Mouse (Mus musculus) heart, embryonic 16.5 days (tissue): Measurements from ENCODE around the gene Tshz3. TPM values are rescaled to one million over a fixed set of nuclear protein-coding genes. Genes with fewer than 3 reads are reported as not detected.

ENCODE experiments used
- ATAC-seq: fragments of 200-750 bp; cut with Nextera tagmentation; replicated peaks from 2 replicates; pipeline ENCODE4 v1.8.0; 2017; ENCODE audit warnings: moderate number of reproducible peaks; ENCODE audit not compliant: insufficient read depth, low FRiP score; ENCODE audit errors: extremely low read depth
- H3K27ac ChIP-seq: fragments of 300-500 bp; sonication (generic); 2 replicates; pipeline ENCODE4 v1.5.1; 2014; ENCODE audit warnings: mild to moderate bottlenecking, low read length, control low read depth, moderate library complexity
- H3K27me3 ChIP-seq: fragments of 300-500 bp; sonication (generic); 2 replicates; pipeline ENCODE4 v1.6.1; 2014; ENCODE audit warnings: low read length, mixed read lengths; ENCODE audit not compliant: control insufficient read depth, insufficient read depth
- H3K36me3 ChIP-seq: fragments of 300-500 bp; sonication (generic); 2 replicates; pipeline ENCODE4 v1.6.1; 2014; ENCODE audit not compliant: control insufficient read depth, insufficient read depth
- H3K4me1 ChIP-seq: fragments of 300-500 bp; sonication (generic); 2 replicates; pipeline ENCODE4 v1.6.1; 2014; ENCODE audit warnings: low read length, mixed read lengths; ENCODE audit not compliant: control insufficient read depth, insufficient read depth
- H3K4me2 ChIP-seq: fragments of 300-500 bp; sonication (generic); 2 replicates; pipeline ENCODE4 v1.6.1; 2014; ENCODE audit warnings: low read depth, mild to moderate bottlenecking, control low read depth, low read length
- H3K4me3 ChIP-seq: fragments of 300-500 bp; sonication (generic); 2 replicates; pipeline ENCODE4 v1.5.1; 2014; ENCODE audit warnings: mild to moderate bottlenecking, control low read depth, low read length
- H3K9ac ChIP-seq: fragments of 300-500 bp; sonication (generic); 2 replicates; pipeline ENCODE4 v1.6.1; 2014; ENCODE audit warnings: low read length, control low read depth
- H3K9me3 ChIP-seq: fragments of 300-500 bp; sonication (generic); replicated peaks from 2 replicates; pipeline ENCODE4 v1.6.1; 2016; ENCODE audit warnings: low read length; ENCODE audit not compliant: control insufficient read depth
- WGBS: fragments of 180-500 bp; shearing (Covaris S2); extraction: QIAGEN DNeasy Blood & Tissue Kit; methylation state at CpG from one replicate; pipeline ENCODE4 v1.1.7; 2014; 5-methylcytosine and 5-hydroxymethylcytosine counted together
- polyA plus RNA-seq: library from polyadenylated mRNA; unstranded; fragments of >200 nt; fragmentation: Nextera tagmentation; extraction: Ambion mirVana; gene quantifications from 2 replicates; pipeline ENCODE4 v1.2.1, GENCODE M21; 2015

Gene Tshz3
- polyA plus RNA-seq, 1 experiment from 2014 or later: 3.7 TPM

GRCm38 (mm10) chr7:36694642-36695191, 3.2 kb upstream of the Tshz3 start:
- no peak overlapping the region for H3K9ac ChIP-seq
- H3K4me1 ChIP-seq: peaks cover 21% of the 10 kb centered on the region
- ATAC-seq: no peak
- H3K9me3 ChIP-seq: no peaks in the 10 kb centered on the region
- peaks cover 64% of the 10 kb centered on the region for H3K27me3 ChIP-seq
- no peak overlapping the region for H3K4me3 ChIP-seq
- peak overlapping the region; percentile 98; the same call in 1 of the 2 replicates for H3K4me2 ChIP-seq
- 23% methylated on average over 7 of the region's 7 CpGs for WGBS
- no peak overlapping the region for H3K27ac ChIP-seq
- H3K36me3 ChIP-seq: no peaks in the 10 kb centered on the region

GRCm38 (mm10) chr7:36695276-36695675, 2.6 kb upstream of the Tshz3 start:
- 3% methylated on average over 25 of the region's 25 CpGs for WGBS
- Histone ChIP-seq H3K27ac (no peak overlapping the region), H3K4me2 (peak overlapping the region; percentile 98), H3K4me3 (peak overlapping the region; percentile 85), H3K4me1 (peaks cover 21% of the 10 kb centered on the region), H3K27me3 (peaks cover 60% of the 10 kb centered on the region), H3K9me3 (no peaks in the 10 kb centered on the region), H3K9ac (peak overlapping the region; percentile 85), H3K36me3 (no peaks in the 10 kb centered on the region)
- no peak for ATAC-seq

- Histone ChIP-seq H3K27ac (no peak overlapping the region), H3K4me1 (peaks cover 18% of the 10 kb centered on the region), H3K9ac (peak overlapping the region; percentile 85), H3K4me2 (peak overlapping the region; percentile 98), H3K36me3 (no peaks in the 10 kb centered on the region), H3K4me3 (peak overlapping the region; percentile 85), H3K9me3 (no peaks in the 10 kb centered on the region), H3K27me3 (peaks cover 57% of the 10 kb centered on the region)
- no peak for ATAC-seq
- WGBS: under 1% methylated on average over 42 of the region's 42 CpGs
Measured at GRCm38 (mm10) chr7:36695791-36696241, 2.1 kb upstream of the Tshz3 start.

GRCm38 (mm10) chr7:36696406-36697117, 1.4 kb upstream of the Tshz3 start:
- Histone ChIP-seq H3K27me3 (peaks cover 53% of the 10 kb centered on the region), H3K9me3 (no peaks in the 10 kb centered on the region), H3K4me1 (peaks cover 15% of the 10 kb centered on the region), H3K4me3 (peak overlapping the region; percentile 85), H3K9ac (peak overlapping the region; percentile 85), H3K36me3 (no peaks in the 10 kb centered on the region), H3K27ac (peak overlapping the region; percentile 30; the same call in 1 of the 2 replicates), H3K4me2 (peak overlapping the region; percentile 98)
- WGBS: under 1% methylated on average over 47 of the region's 62 CpGs
- peak; percentile 30 for ATAC-seq

GRCm38 (mm10) chr7:36697118-36697855, 631 bp upstream of the Tshz3 start:
- peak; percentile 78 for ATAC-seq
- Histone ChIP-seq H3K4me3 (peak overlapping the region; percentile 85), H3K4me1 (peaks cover 14% of the 10 kb centered on the region), H3K36me3 (no peaks in the 10 kb centered on the region), H3K4me2 (peak overlapping the region; percentile 98), H3K9ac (peak overlapping the region; percentile 85), H3K27ac (peak overlapping the region; percentile 73), H3K27me3 (peaks cover 48% of the 10 kb centered on the region), H3K9me3 (no peaks in the 10 kb centered on the region)
- WGBS: under 1% methylated on average over 48 of the region's 62 CpGs

GRCm38 (mm10) chr7:36698589-36698946, 650 bp downstream of the Tshz3 start:
- Histone ChIP-seq H3K27me3 (peaks cover 37% of the 10 kb centered on the region), H3K9me3 (no peaks in the 10 kb centered on the region), H3K4me2 (peak overlapping the region; percentile 98), H3K4me3 (peak overlapping the region; percentile 85), H3K36me3 (no peaks in the 10 kb centered on the region), H3K27ac (peak overlapping the region; percentile 59; the same call in 1 of the 2 replicates), H3K4me1 (peaks cover 14% of the 10 kb centered on the region), H3K9ac (peak overlapping the region; percentile 85)
- no peak for ATAC-seq
- WGBS: 0% methylated on average over 16 of the region's 16 CpGs

GRCm38 (mm10) chr7:36699001-36699987, 1.4 kb downstream of the Tshz3 start:
- no peak overlapping the region for H3K27ac ChIP-seq
- 18% methylated on average over 18 of the region's 18 CpGs for WGBS
- H3K4me1 ChIP-seq: peaks cover 14% of the 10 kb centered on the region
- ATAC-seq: no peak
- peak overlapping the region; percentile 85 for H3K4me3 ChIP-seq
- peaks cover 34% of the 10 kb centered on the region for H3K27me3 ChIP-seq
- peak overlapping the region; percentile 98 for H3K4me2 ChIP-seq
- no peaks in the 10 kb centered on the region for H3K9me3 ChIP-seq
- H3K36me3 ChIP-seq: no peaks in the 10 kb centered on the region
- H3K9ac ChIP-seq: no peak overlapping the region

GRCm38 (mm10) chr7:36706636-36707035, 8.7 kb downstream of the Tshz3 start:
- Histone ChIP-seq H3K27me3 (no peaks in the 10 kb centered on the region), H3K36me3 (no peaks in the 10 kb centered on the region), H3K4me2 (no peak overlapping the region), H3K9ac (no peak overlapping the region), H3K9me3 (no peaks in the 10 kb centered on the region), H3K27ac (no peak overlapping the region), H3K4me3 (no peak overlapping the region), H3K4me1 (peaks cover 6% of the 10 kb centered on the region; the same call in 1 of the 2 replicates)
- ATAC-seq: peak; percentile 23; the same call in 1 of the 2 replicates
- 34% methylated on average over 10 of the region's 10 CpGs for WGBS
